Mouse (Mus musculus): ENCODE measurements around the gene Ap3d1. TPM values are rescaled to one million over a fixed set of nuclear protein-coding genes. Genes with fewer than 3 reads are reported as not detected.
A peak's percentile ranks its signal among the peaks of the same experiment; 100 is the strongest.

Ap3d1 gene
- polyA plus RNA-seq, 1 experiment from 2014 or later: 101 TPM

- peaks cover 76% of the 10 kb centered on the region for H3K36me3 ChIP-seq
- WGBS: 92% methylated on average over 6 of the region's 6 CpGs
- no peak for ATAC-seq (ENCODE audit: low FRiP score)
Observed at GRCm38 (mm10) chr10:80732611-80733101, 9.4 kb downstream of the Ap3d1 start.

DNA sequence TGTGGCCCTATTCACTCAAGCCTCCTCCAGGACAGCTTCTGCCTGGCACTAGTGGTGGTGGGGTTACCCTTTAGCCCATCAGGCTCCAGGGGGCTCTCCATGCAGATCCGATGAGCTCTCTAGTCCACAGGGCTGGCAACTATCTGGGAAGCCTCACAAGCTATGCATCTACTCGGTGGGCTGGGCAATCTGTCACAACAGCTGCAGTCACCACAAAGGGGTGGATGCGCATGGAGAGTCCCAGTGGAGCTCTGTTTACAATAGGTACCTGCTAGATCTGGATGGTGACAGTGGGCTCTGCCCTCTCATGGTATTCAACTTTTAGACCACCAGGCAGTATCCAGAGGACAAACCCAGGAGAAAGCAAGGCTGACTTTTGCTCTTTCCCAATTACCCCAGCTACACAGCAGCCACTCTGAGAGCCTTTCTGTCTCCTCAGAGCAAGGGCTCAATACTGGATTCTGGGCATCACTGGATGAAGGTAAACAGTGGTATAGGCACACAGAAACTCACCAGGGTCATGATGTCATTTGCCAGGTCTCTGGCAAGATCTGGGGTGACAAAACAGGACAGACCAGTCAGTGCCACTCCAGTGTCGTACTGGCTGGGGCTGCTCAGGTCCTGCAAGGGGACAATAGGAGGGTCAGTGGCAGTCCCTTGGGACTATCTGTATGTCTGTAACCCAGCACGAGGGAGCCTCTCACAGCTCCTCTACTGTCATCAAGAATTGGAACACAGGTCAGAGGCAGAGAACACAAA lies 14.5 kb downstream of the Ap3d1 start:
- Histone ChIP-seq H3K4me3 (no peak overlapping the region), H3K9ac (no peak overlapping the region), H3K4me1 (replicated peaks) (no peaks in the 10 kb centered on the region), H3K27me3 (no peaks in the 10 kb centered on the region), H3K4me2 (no peak overlapping the region), H3K9me3 (no peaks in the 10 kb centered on the region), H3K36me3 (peaks cover 99% of the 10 kb centered on the region), H3K27ac (no peak overlapping the region)
- no peak for ATAC-seq (ENCODE audit: low FRiP score)
- 83% methylated on average over 5 of the region's 5 CpGs for WGBS

More at GRCm38 (mm10) chr10:80732611-80733101, 9.4 kb downstream of the Ap3d1 start:
- H3K9me3 ChIP-seq: no peaks in the 10 kb centered on the region
- H3K9ac ChIP-seq: no peak overlapping the region
- H3K4me2 ChIP-seq: no peak overlapping the region
- H3K4me3 ChIP-seq: no peak overlapping the region
- H3K4me1 ChIP-seq (replicated peaks): peaks cover 17% of the 10 kb centered on the region
- no peaks in the 10 kb centered on the region for H3K27me3 ChIP-seq
- H3K27ac ChIP-seq: no peak overlapping the region

- WGBS: 90% methylated on average over 1 of the region's 1 CpGs
- no peaks in the 10 kb centered on the region for H3K4me1 ChIP-seq (replicated peaks)
- ATAC-seq (ENCODE audit: low FRiP score): no peak
Observed at GRCm38 (mm10) chr10:80717281-80717680, 24.8 kb downstream of the Ap3d1 start.

GRCm38 (mm10) chr10:80710834-80711233 lies 31.2 kb downstream of the Ap3d1 start:
- WGBS: 95% methylated on average over 3 of the region's 3 CpGs
- H3K4me2 ChIP-seq: no peak overlapping the region
- H3K36me3 ChIP-seq: peaks cover 100% of the 10 kb centered on the region
- no peak overlapping the region for H3K27ac ChIP-seq
- H3K27me3 ChIP-seq: no peaks in the 10 kb centered on the region
- no peak overlapping the region for H3K9ac ChIP-seq
- H3K4me3 ChIP-seq: no peak overlapping the region
- ATAC-seq (ENCODE audit: low FRiP score): no peak
- no peaks in the 10 kb centered on the region for H3K4me1 ChIP-seq (replicated peaks)
- H3K9me3 ChIP-seq: no peaks in the 10 kb centered on the region

More at GRCm38 (mm10) chr10:80717281-80717680, 24.8 kb downstream of the Ap3d1 start:
- peaks cover 100% of the 10 kb centered on the region for H3K36me3 ChIP-seq
- H3K9me3 ChIP-seq: no peaks in the 10 kb centered on the region
- no peak overlapping the region for H3K27ac ChIP-seq
- no peak overlapping the region for H3K9ac ChIP-seq
- no peaks in the 10 kb centered on the region for H3K27me3 ChIP-seq
- no peak overlapping the region for H3K4me3 ChIP-seq
- H3K4me2 ChIP-seq: no peak overlapping the region

GRCm38 (mm10) chr10:80705479-80705878 lies 36.6 kb downstream of the Ap3d1 start:
- H3K9ac ChIP-seq: no peak overlapping the region
- no peak overlapping the region for H3K4me2 ChIP-seq
- WGBS: 89% methylated on average over 3 of the region's 3 CpGs
- no peak overlapping the region for H3K4me3 ChIP-seq
- H3K27me3 ChIP-seq: no peaks in the 10 kb centered on the region
- H3K4me1 ChIP-seq (replicated peaks): peaks cover 36% of the 10 kb centered on the region
- no peak overlapping the region for H3K27ac ChIP-seq
- no peak for ATAC-seq (ENCODE audit: low FRiP score)
- H3K36me3 ChIP-seq: peaks cover 53% of the 10 kb centered on the region
- no peaks in the 10 kb centered on the region for H3K9me3 ChIP-seq

GRCm38 (mm10) chr10:80705033-80705432 lies 37.0 kb downstream of the Ap3d1 start:
- 80% methylated on average over 3 of the region's 3 CpGs for WGBS
- Histone ChIP-seq H3K4me2 (no peak overlapping the region), H3K4me3 (no peak overlapping the region), H3K36me3 (peaks cover 48% of the 10 kb centered on the region), H3K9ac (peak overlapping the region; percentile 24; the same call in 1 of the 2 replicates), H3K4me1 (replicated peaks) (peaks cover 40% of the 10 kb centered on the region), H3K9me3 (no peaks in the 10 kb centered on the region), H3K27me3 (no peaks in the 10 kb centered on the region), H3K27ac (no peak overlapping the region)
- ATAC-seq (ENCODE audit: low FRiP score): no peak

GRCm38 (mm10) chr10:80704418-80704817 lies 37.6 kb downstream of the Ap3d1 start:
- H3K4me1 ChIP-seq (replicated peaks): peaks cover 44% of the 10 kb centered on the region
- 79% methylated on average over 5 of the region's 5 CpGs for WGBS
- H3K4me2 ChIP-seq: no peak overlapping the region
- peaks cover 42% of the 10 kb centered on the region for H3K36me3 ChIP-seq
- H3K27ac ChIP-seq: no peak overlapping the region
- no peaks in the 10 kb centered on the region for H3K9me3 ChIP-seq
- no peak for ATAC-seq (ENCODE audit: low FRiP score)
- H3K27me3 ChIP-seq: no peaks in the 10 kb centered on the region
- 0 out of 2 replicates have a peak overlapping the region, but pooled peaks have one; percentile 70 for H3K9ac ChIP-seq
- H3K4me3 ChIP-seq: no peak overlapping the region

DNA sequence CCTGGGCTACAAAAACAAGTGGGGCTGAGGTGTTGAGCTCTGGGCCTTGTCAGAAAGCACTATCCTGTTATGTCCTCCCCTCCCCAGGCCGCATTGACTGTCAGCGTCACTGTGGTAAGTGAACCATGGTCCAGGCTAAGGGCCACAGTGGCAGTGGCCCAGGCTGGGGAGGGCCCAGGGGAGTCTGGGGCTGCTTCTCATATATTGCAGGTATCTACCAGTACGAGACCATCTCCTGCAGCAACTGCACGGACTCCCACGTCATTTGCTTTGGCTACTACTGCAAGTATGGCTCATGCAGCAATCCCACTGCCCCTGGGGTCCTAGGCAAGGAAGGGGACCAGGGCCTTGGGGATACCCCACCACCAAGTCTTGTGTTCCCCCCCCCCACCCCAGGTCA lies 38.4 kb downstream of the Ap3d1 start:
- Histone ChIP-seq H3K27me3 (no peaks in the 10 kb centered on the region), H3K4me1 (replicated peaks) (peaks cover 44% of the 10 kb centered on the region), H3K9me3 (no peaks in the 10 kb centered on the region), H3K9ac (peak overlapping the region; percentile 70; the same call in 1 of the 2 replicates), H3K27ac (peak overlapping the region; percentile 91), H3K36me3 (peaks cover 35% of the 10 kb centered on the region), H3K4me2 (peak overlapping the region; percentile 74), H3K4me3 (peak overlapping the region; percentile 69)
- ATAC-seq (ENCODE audit: low FRiP score): no peak
- WGBS: 80% methylated on average over 5 of the region's 5 CpGs

GRCm38 (mm10) chr10:80702536-80703390 lies 39.3 kb downstream of the Ap3d1 start:
- ATAC-seq (ENCODE audit: low FRiP score): peak; percentile 89
- Histone ChIP-seq H3K4me2 (peak overlapping the region; percentile 74), H3K27me3 (no peaks in the 10 kb centered on the region), H3K4me1 (replicated peaks) (peaks cover 52% of the 10 kb centered on the region), H3K27ac (peak overlapping the region; percentile 91), H3K4me3 (peak overlapping the region; percentile 69), H3K36me3 (peaks cover 34% of the 10 kb centered on the region), H3K9ac (peak overlapping the region; percentile 70), H3K9me3 (no peaks in the 10 kb centered on the region)
- WGBS: 2% methylated on average over 47 of the region's 47 CpGs

DNA sequence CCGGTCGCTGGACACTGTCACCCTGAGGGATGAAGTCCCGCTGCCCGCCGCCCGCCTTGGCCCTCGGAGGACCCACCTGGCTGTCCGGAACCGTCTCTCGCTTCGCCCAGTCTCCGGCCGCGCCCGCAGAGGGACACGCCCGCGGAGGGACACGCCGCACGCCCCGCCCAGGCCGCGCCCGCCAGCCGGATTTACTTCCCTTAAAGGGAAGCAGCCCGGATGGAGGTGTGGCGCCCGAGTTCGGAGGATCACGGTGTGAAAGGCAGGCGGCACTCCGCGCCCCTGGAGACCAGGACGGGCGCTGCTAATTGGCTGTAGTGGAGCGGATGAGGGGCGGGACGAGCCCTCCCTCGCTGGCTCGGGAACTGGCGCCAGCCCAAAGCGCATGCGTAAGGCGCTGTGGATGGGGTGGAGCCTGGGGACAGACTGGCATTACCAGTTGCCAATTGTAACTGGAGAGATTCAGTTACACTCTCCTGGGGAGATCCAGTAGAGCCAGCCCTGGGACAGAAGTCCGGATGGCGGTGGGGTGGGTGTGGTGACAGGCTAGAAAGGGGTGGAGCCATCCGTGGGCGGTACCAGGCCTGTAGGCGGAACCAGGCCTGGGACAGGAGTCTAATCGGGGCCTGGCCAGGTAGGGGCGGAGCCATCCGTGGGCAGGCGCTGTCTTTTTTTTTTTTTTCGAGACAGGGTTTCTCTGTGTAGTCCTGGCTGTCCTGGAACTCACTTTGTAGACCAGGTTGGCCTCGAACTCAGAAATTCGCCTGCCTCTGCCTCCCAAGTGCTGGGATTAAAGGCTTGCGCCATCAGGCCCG lies 40.1 kb downstream of the Ap3d1 start, which contains the start of the genes Mob3a and Izumo4:
TSS of gene Mob3a (minus strand) at position 257 of the 815 bp plus-strand sequence.
TSS of gene Izumo4 (plus strand) at position 464 of the 815 bp plus-strand sequence.
- Histone ChIP-seq H3K27ac (peak within 1 kb of the TSS; percentile 91), H3K4me2 (peak within 1 kb of the TSS; percentile 74), H3K4me3 (peak within 1 kb of the TSS; percentile 69), H3K9ac (peak within 1 kb of the TSS; percentile 81), H3K36me3 (peaks cover 26% of the 10 kb centered on the region), H3K9me3 (no peaks in the 10 kb centered on the region), H3K27me3 (no peaks in the 10 kb centered on the region), H3K4me1 (replicated peaks) (peaks cover 52% of the 10 kb centered on the region)
- ATAC-seq (ENCODE audit: low FRiP score): peak; percentile 96
- under 1% methylated on average over 59 of the region's 59 CpGs for WGBS

DNA sequence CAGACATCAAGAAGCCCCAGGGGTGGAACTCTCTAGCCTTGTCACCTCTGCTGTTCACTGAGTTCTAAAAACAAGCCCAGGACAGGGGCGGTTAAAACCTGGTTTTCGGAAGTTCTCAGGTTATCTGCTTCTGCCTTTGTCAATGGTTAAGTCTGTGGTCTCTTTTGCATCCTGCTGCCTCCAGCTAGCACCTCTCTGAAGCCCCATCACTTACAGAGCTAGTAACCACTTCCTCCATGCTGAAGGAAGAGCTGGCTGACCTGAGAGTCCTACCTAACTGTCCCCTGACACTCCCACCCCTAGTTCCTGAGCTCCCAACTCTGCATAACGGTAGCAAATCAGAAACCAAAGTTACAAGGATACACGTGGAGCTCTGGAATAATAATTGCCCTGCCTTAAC lies 41.3 kb downstream of the Ap3d1 start:
- 0 out of 2 replicates have a peak overlapping the region, but pooled peaks have one; percentile 91 for H3K27ac ChIP-seq
- ATAC-seq (ENCODE audit: low FRiP score): no peak
- H3K4me3 ChIP-seq: peak overlapping the region; percentile 69
- WGBS: 52% methylated on average over 4 of the region's 4 CpGs
- no peaks in the 10 kb centered on the region for H3K9me3 ChIP-seq
- H3K4me1 ChIP-seq (replicated peaks): peaks cover 58% of the 10 kb centered on the region
- H3K9ac ChIP-seq: peak overlapping the region; percentile 81
- peaks cover 18% of the 10 kb centered on the region for H3K36me3 ChIP-seq
- H3K27me3 ChIP-seq: no peaks in the 10 kb centered on the region
- peak overlapping the region; percentile 74 for H3K4me2 ChIP-seq

All from hindbrain, embryonic 13.5 days (tissue).